Mouse (Mus musculus): ENCODE results near the gene Shb.

The Shb gene

DNA sequence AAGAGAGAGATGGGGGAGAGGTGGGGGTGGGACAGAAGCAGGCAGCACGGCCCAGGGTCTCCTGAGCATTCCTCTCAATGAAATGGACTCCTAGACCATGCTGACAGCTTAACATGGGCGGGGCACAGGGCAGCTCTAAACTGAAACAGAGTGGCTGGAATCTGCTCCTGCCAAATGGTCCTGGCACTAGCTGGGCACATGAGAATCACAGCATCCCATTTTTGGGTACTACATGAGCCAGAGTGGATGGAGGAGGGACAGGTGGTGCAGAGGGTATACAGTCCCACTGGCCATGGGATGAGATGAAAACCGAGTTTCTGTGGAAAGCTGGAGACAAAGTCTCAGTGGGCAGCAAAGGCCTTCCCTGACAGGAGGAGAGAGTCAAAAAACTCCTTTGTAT lies 87.0 kb downstream of the Shb start:
- no peak for DNase-seq

DNA sequence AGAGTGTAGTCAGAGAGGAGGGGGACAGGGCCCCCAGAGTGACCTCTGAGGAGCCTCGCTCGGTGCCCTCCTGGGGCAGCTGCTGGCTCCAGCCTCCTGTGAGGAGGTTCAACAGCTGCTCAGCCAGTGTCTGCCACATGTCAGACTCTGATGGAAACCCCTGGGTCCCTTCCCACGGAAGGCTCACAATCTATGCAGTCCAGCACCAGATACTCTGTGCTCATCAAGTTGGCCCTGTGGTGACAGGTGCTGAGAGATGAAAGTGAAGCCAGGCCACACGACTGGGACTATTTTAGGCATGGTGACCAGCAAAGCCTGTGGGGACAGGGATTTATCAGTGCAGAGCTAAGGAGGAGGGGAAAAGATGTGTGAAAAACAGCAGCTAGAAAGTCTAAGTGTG lies 87.5 kb downstream of the Shb start:
- DNase-seq: no peak

DNA sequence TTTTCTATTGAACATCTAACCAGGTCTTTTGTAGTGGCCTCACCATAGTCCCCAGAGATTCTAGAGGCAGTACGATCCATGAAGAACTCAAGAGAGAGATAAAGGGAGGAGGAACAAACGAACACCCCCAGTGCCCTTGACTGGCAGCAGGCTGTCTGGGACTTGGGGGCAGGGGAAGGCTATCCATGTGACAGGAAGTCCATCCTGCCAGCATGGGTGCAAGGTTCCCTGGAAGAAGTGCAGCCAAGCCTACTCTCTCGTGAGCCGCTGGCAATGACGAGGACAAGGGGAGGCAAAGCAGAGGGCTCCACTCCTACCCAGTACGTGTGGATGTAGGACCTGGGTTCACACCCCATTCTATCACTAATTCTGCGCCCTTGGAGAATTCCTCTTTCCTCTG lies 88.6 kb downstream of the Shb start:
- DNase-seq: no peak

DNA sequence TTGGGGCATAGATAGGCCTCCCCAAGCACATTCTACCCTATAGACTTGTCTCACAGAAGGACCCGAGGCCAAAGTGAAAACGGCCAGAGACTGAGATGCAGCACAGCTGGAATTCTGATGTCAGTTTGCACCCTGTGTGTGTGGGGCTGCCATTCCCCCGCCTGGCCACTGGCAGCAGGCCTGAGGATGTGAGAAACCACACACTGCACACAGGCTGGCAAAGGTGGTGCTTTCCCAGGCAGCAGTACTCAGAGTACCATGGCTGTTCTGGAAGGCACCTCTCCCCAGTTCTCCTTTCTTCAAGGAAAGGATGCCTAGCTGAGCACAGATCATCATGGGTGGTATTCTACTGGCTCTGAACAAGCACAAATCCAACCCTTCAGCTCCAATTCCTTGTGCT lies 90.0 kb downstream of the Shb start:
- no peak for DNase-seq

- DNase-seq: no peak
Measured at GRCm38 (mm10) chr4:45441778-45442177, 90.5 kb downstream of the Shb start.

GRCm38 (mm10) chr4:45439281-45439680 lies 93.0 kb downstream of the Shb start:
- DNase-seq: no peak

DNA sequence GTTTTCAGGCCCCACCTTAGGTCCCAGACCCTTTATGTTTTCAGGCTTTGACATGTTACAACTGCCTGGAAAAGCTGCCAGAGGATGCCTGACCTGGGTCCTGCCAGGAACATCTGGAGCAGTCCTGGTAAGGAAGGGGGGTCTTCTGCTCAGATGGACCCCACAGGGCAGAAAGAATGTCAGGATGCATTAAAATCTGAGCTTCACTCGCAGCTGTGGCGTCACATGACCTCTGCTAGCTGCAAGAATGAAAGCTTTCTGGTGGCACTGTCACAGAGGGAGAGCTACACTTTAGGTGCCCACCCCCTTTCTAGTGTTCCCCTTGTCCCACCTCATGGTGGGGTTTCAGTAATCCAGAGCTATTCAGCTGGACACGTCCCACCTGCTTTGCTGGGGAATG lies 95.3 kb downstream of the Shb start:
- DNase-seq: no peak

DNA sequence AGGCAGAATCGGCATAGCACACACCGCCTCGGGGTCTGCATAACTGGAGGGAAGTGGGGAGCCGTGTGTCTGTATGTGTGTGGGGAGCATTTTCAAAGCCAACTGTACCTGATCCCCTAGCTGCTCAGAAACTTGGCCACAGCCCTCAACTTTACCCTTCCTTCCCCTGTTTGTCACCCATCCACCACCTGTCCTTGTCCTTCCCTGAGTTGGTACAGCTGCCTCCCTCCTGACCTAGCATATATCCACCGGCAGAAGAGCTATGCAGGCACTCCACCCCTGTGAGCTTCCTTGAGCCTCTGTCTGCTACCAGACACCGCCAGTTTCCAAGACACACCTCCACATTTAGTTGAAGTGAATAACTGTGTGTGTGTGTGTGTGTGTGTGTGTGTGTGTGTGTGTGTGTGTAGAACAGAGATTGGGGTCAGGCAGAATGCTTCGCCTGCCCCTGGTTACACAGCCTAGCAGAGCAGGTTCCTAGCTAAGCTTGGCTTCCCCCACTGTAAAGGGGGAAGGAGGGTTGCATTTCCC lies 95.8 kb downstream of the Shb start:
- no peak for DNase-seq

- DNase-seq: peak; percentile 41
Measured at GRCm38 (mm10) chr4:45435899-45436298, 96.4 kb downstream of the Shb start.

DNA sequence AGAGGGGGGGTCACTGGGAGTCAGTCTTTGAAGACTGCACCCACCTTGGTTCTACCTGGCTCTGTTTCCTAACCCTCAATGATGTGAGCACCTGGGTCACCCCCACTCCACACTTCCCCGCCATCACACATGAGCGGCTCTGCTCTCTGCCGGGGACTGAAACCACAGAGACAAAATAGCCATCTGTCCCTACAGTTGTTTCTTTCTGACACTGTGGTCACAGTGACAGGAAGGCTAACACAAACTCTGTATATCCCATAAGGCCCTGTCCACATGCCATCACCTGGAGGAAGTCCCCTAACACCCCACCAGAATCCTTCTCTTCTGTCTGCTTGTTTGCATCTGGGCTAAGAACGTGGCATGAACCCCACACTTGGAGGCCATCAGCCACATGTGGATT lies 97.6 kb downstream of the Shb start:
- no peak for DNase-seq

GRCm38 (mm10) chr4:45434071-45434470 lies 98.2 kb downstream of the Shb start:
- no peak for DNase-seq

DNA sequence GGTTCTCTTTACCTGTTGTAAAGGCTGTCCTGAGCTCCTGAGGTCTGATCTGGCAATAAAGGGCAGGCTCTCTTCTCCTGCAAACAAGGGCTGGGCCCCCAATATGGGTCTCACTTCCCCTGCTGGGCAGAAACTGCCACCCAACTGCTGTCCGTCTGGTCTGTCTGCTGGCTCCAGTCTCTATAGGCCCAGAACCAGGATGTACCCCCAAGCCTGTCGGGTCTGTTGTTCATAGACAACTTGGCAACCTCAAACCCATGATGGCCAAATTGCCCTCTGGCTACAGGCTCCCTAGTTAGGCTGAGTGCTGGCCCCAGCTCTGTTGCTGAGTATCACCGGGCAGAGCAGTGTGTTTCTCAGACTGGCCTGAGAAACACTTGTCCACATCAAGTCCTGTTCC lies 100.5 kb downstream of the Shb start:
- DNase-seq: no peak

- DNase-seq: no peak
Measured at GRCm38 (mm10) chr4:45431316-45431715, 101.0 kb downstream of the Shb start.

- no peak for DNase-seq
Measured at GRCm38 (mm10) chr4:45429451-45429850, 102.8 kb downstream of the Shb start.

DNA sequence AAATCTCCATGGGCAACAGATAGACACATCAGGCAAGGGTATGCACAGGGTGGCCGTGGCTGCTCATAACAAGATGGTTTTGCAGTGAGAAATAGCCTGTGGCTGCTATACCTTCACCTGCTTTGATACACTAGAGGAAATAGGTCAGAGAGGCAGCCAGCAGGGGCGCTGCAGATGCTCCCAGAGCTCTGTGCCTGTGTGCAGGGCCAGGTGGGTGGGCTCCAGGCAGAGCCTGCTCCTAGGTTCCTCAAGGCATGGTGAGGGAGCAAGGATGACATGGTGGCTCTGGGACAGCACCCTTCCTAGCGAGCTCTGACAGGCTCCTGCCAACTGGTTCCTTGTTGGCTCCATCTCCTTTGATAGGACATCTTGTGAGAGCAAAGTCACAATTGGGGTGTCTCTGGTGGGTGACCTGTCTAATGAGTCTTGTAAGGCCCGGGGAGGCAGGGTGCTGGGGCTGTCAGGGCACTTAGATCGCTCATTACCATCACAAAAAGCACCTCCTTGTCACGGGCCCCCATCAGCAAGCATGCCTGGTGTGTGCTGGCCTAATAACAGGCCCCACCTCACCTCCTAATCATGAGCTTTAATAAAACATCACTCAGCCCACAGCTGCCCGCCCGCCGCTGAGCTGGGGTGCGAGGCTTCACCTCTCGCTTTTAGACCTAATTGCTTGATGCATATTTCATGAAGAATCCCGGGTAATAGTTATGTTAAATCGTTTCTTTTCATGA lies 105.4 kb downstream of the Shb start:
- DNase-seq: no peak

DNA sequence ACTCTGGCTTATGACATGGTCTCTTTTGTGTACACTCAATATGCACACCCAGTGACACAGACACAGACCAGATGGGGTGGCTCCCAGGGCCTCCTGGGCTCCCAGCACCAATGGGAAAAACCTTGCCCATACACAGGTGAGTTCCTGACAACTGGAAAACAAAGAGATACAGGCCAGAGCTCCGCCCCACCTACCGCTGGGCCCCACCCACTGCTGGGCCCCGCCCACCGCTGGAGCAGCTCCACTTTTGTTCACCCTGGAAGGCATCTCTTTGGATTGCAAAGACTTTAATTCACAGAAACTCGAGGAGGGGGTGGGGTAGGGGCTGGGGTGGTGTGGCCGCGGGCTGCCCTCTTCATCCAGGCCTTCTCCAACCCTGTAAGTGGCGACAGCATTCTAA lies 108.9 kb downstream of the Shb start:
- DNase-seq: peak; percentile 43

DNA sequence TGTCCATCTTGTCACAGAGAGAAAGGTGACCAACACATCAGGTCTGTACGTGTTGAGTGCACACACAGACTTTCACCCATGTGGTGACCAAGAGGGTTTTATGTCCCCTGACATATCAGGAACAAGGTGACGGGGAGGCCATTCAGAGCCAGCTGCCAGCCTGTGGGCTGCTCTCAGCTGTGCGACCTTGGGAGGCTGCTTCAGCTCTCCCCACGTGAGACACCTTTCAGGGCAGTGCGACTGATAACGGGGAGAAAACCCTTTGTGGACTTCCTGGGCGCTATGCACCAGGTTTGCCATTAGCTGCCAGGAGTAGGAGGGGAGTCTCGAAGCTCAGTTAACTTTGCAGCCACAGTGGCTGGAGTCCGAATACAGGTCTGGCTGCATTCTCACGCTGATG lies 109.6 kb downstream of the Shb start:
- no peak for DNase-seq

- no peak for DNase-seq
Measured at GRCm38 (mm10) chr4:45421519-45422260, 110.6 kb downstream of the Shb start.

- no peak for DNase-seq
Measured at GRCm38 (mm10) chr4:45420733-45421132, 111.5 kb downstream of the Shb start.

DNA sequence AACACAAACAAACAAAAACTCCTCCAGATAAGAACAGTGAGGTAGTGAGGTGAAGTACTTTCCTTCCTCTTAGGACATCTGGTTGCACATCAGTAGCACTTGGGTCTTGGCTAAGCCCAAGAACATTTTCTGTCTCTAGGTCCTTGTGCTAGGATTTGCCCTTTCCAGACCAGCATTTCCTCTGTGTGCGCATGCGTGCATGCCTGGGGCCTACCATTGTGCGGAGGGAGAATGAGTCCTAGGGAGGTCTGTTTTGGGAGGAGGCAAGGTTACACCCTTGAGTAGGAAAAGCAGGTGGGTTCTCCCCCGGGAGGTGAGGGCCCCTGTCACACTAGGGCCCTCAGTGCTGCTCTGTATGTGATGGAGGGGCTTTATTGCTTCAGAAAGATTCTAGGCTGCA lies 113.2 kb downstream of the Shb start:
- DNase-seq: no peak

DNA sequence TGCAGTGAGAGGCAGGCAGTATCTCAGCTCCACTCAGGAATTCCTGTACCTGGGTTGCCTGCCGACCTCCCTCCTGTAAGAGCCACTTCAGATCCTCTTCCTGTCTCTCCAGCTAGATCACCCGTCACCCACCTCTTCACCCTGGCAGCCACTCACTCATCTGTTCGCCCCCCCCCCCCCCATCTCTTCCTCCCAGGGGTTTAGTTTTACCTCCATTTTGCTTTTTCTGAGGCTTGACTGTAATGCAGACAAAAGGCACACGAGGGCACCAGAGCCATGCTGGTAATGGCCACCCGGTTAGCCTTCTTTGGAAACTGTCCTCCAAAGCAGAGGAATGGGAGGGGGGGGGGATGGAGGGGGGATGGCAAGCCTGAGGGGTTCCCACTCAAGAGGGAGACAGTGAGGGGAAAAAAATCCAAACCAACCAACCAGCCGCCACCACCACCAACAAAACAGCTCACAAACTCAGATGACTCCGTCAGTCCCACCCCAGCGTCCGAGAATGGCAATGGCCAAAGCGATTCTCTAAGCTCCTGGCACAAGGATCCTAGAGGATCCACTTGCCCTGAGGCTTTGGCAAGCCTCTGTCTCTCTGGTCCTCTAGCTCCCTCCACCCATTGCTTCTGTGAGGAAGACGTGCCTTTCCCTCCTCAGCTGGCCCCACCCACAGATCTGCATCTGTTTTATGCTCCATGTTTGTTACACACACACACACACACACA lies 113.9 kb downstream of the Shb start:
- peak; percentile 81 for DNase-seq

DNA sequence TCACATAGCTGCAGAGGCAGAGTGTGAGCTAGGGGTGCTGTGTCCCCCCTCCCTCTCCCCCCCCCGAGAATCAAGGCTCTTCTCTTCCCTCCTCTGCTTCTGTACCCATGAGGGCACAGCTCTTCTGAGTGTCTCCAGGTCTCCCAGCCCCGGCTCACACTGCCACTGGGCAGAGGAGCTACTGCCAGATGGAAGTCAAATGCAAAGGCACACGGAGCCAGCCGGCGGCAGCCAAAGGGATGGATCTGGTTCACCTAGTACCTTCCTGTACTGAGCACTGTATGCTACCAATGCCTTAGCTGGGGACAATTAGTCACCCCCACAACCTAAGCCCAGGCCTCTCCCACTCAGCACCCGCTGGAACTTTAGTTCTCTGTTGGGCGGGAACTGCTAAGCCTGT lies 116.0 kb downstream of the Shb start:
- DNase-seq: no peak

DNA sequence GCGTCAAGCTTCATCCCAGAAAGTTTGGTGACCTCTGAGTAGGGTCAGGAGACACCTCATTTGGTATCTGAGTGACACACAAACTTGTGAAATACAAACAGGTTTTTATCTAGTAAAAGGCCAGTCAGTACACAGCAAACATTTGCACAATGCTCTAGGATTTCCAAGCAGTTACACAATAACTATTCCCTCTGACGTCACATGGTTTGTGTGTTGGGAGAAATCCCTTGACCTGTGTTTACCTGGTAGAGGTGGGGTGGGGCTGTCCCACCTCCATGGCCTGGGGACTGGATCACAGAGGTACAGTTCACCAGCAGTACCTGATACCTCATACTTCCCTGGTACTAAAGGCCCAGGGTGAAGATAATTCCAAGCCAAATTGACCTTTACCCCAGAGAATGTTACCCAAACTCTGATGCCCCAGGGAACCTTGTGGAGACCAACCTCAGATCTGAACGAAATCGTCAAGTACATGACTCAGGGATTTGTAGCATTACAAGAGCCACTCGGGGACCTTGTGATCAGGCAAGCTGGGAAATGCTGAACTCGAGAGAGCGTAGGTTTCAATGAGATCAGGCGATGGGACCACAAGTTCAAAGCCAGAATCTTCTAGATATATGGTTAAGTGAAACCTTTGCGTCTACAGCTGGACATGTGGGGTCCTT lies 118.5 kb downstream of the Shb start:
- peak; percentile 48 for DNase-seq

All from lung, postnatal 10 days (tissue).